Mouse (Mus musculus) intestine, postnatal 0 days (tissue): ENCODE measurements at regions not wholly inside any gene's neighbourhood (a gene's known extent, or its start where the extent isn't known, plus 50 kb on each side); places are given as distances from the start of the nearest gene placed in this dataset.

Experiments used
- ATAC-seq: fragments of 200-750 bp; cut with Nextera tagmentation; 2 replicates; pipeline ENCODE4 v1.8.0; 2017; ENCODE audit warnings: mild to moderate bottlenecking, moderate TSS enrichment, moderate library complexity
- H3K27ac ChIP-seq: fragments of 300-500 bp; sonication (generic); 2 replicates; pipeline ENCODE4 v1.5.1; 2014; ENCODE audit warnings: mild to moderate bottlenecking, low read depth, low read length, moderate library complexity
- H3K27me3 ChIP-seq: fragments of 300-500 bp; sonication (generic); replicated peaks from 2 replicates; pipeline ENCODE4 v1.6.1; 2014; ENCODE audit warnings: low read length, mixed read lengths; ENCODE audit not compliant: control insufficient read depth, insufficient read depth
- H3K36me3 ChIP-seq: fragments of 300-500 bp; sonication (generic); 2 replicates; pipeline ENCODE4 v1.6.1; 2014; ENCODE audit warnings: mild to moderate bottlenecking, moderate library complexity; ENCODE audit not compliant: control insufficient read depth, insufficient read depth
- H3K4me1 ChIP-seq: fragments of 300-500 bp; sonication (generic); replicated peaks from 2 replicates; pipeline ENCODE4 v1.6.1; 2014; ENCODE audit warnings: antibody characterized with exemption, low read length, mixed read lengths; ENCODE audit not compliant: control insufficient read depth, insufficient read depth
- H3K4me2 ChIP-seq: fragments of 300-500 bp; sonication (generic); replicated peaks from 2 replicates; pipeline ENCODE4 v1.6.1; 2014; ENCODE audit warnings: low read depth, mild to moderate bottlenecking, moderate library complexity
- H3K4me3 ChIP-seq: fragments of 300-500 bp; sonication (generic); 2 replicates; pipeline ENCODE4 v1.5.1; 2014; ENCODE audit warnings: low read depth, low read length
- H3K9ac ChIP-seq: fragments of 300-500 bp; sonication (generic); 2 replicates; pipeline ENCODE4 v1.6.1; 2014; ENCODE audit warnings: mild to moderate bottlenecking, low read depth, low read length
- H3K9me3 ChIP-seq: fragments of 300-500 bp; sonication (generic); 2 replicates; pipeline ENCODE4 v1.6.1; 2016; ENCODE audit warnings: mixed run types; ENCODE audit not compliant: control insufficient read depth
- CTCF ChIP-seq: sonication (generic); IDR thresholded peaks from 2 replicates; pipeline ENCODE4 v1.5.1; 2016; ENCODE audit warnings: low read depth, mild to moderate bottlenecking, control low read depth, antibody characterized with exemption, moderate library complexity
- WGBS: fragments of 180-500 bp; shearing (Covaris S2); extraction: QIAGEN DNeasy Blood & Tissue Kit; methylation state at CpG from one replicate; pipeline ENCODE4 v1.1.7; 2014; 5-methylcytosine and 5-hydroxymethylcytosine counted together

- H3K4me2 ChIP-seq: no peak overlapping the region
- no peak overlapping the region for H3K4me3 ChIP-seq
- no peak overlapping the region for H3K27ac ChIP-seq
- ATAC-seq: no peak
- no peaks in the 10 kb centered on the region for H3K27me3 ChIP-seq
- no peaks in the 10 kb centered on the region for H3K9me3 ChIP-seq
- no peaks in the 10 kb centered on the region for H3K4me1 ChIP-seq
- WGBS: 51% methylated on average over 3 of the region's 3 CpGs
- no peaks in the 10 kb centered on the region for H3K36me3 ChIP-seq
- H3K9ac ChIP-seq: no peak overlapping the region
- TF ChIP-seq CTCF: no peak
Observed at GRCm38 (mm10) chr10:125810590-125810989, 155.4 kb upstream of the Lrig3 start.

- WGBS: 55% methylated on average over 7 of the region's 7 CpGs
- Histone ChIP-seq H3K9ac (no peak overlapping the region), H3K4me1 (no peaks in the 10 kb centered on the region), H3K36me3 (no peaks in the 10 kb centered on the region), H3K4me3 (no peak overlapping the region), H3K9me3 (no peaks in the 10 kb centered on the region), H3K27ac (no peak overlapping the region), H3K4me2 (no peak overlapping the region), H3K27me3 (no peaks in the 10 kb centered on the region)
- ATAC-seq: no peak
- no peak for TF ChIP-seq CTCF
Observed at GRCm38 (mm10) chr10:125814191-125814887, 151.6 kb upstream of the Lrig3 start.

GRCm38 (mm10) chr10:125832134-125832533 is 133.8 kb upstream of the Lrig3 start:
- ATAC-seq: no peak
- TF ChIP-seq CTCF: peak; percentile 31

GRCm38 (mm10) chr10:125832764-125833163 is 133.2 kb upstream of the Lrig3 start:
- no peaks in the 10 kb centered on the region for H3K9me3 ChIP-seq
- no peak overlapping the region for H3K4me2 ChIP-seq
- no peak overlapping the region for H3K9ac ChIP-seq
- H3K27me3 ChIP-seq: no peaks in the 10 kb centered on the region
- TF ChIP-seq CTCF: no peak
- 81% methylated on average over 7 of the region's 7 CpGs for whole genome bisulfite sequencing
- no peak for ATAC-seq
- H3K4me1 ChIP-seq: no peaks in the 10 kb centered on the region
- H3K27ac ChIP-seq: no peak overlapping the region
- no peaks in the 10 kb centered on the region for H3K36me3 ChIP-seq
- no peak overlapping the region for H3K4me3 ChIP-seq

More at GRCm38 (mm10) chr10:125832134-125832533, 133.8 kb upstream of the Lrig3 start:
- Histone ChIP-seq H3K9ac (no peak overlapping the region), H3K36me3 (no peaks in the 10 kb centered on the region), H3K4me2 (no peak overlapping the region), H3K4me1 (no peaks in the 10 kb centered on the region), H3K27me3 (no peaks in the 10 kb centered on the region), H3K4me3 (no peak overlapping the region), H3K27ac (no peak overlapping the region), H3K9me3 (no peaks in the 10 kb centered on the region)
- WGBS: 46% methylated on average over 5 of the region's 5 CpGs

GRCm38 (mm10) chr10:125833989-125834388 is 132.0 kb upstream of the Lrig3 start:
- no peak overlapping the region for H3K4me3 ChIP-seq
- no peak for ATAC-seq
- no peak for TF ChIP-seq CTCF
- no peak overlapping the region for H3K9ac ChIP-seq
- no peak overlapping the region for H3K4me2 ChIP-seq
- no peaks in the 10 kb centered on the region for H3K36me3 ChIP-seq
- no peak overlapping the region for H3K27ac ChIP-seq
- WGBS: 82% methylated on average over 4 of the region's 4 CpGs
- no peaks in the 10 kb centered on the region for H3K4me1 ChIP-seq
- no peaks in the 10 kb centered on the region for H3K9me3 ChIP-seq
- no peaks in the 10 kb centered on the region for H3K27me3 ChIP-seq

- H3K27ac ChIP-seq: no peak overlapping the region
- H3K9me3 ChIP-seq: no peaks in the 10 kb centered on the region
- ATAC-seq: no peak
- TF ChIP-seq CTCF: no peak
- H3K4me3 ChIP-seq: no peak overlapping the region
- no peaks in the 10 kb centered on the region for H3K4me1 ChIP-seq
- no peaks in the 10 kb centered on the region for H3K27me3 ChIP-seq
- H3K4me2 ChIP-seq: no peak overlapping the region
- 80% methylated on average over 11 of the region's 11 CpGs for WGBS
- H3K9ac ChIP-seq: no peak overlapping the region
- H3K36me3 ChIP-seq: no peaks in the 10 kb centered on the region
Observed at GRCm38 (mm10) chr10:125838982-125839381, 127.0 kb upstream of the Lrig3 start.
